Mouse (Mus musculus): Measurements from ENCODE around the gene Gm9817. TPM values are rescaled to one million over a fixed set of nuclear protein-coding genes. Genes with fewer than 3 reads are reported as not detected.

Gm9817 gene
- polyA plus RNA-seq, 1 experiment from 2014 or later, result not detected

DNA sequence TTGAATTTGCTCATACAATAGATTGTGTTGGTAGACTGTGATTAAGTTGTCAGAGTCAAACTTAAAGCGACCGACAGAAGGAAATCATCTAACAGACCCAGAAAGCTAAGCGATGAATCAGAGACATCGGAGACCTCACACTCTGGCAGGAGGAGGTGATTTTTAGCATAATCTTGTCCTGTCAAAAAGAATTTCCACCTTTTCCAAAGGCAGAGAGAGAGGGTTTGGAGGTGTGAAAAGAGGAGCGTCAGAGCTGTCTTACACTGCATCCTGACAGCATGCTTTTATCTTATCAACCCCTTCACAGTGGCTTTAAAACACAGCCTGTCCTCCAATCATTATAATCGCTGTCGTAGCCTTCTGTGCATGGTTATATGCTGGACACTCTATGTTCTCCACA lies 25.7 kb upstream of the Gm9817 start:
- no peaks in the 10 kb centered on the region for H3K4me1 ChIP-seq

DNA sequence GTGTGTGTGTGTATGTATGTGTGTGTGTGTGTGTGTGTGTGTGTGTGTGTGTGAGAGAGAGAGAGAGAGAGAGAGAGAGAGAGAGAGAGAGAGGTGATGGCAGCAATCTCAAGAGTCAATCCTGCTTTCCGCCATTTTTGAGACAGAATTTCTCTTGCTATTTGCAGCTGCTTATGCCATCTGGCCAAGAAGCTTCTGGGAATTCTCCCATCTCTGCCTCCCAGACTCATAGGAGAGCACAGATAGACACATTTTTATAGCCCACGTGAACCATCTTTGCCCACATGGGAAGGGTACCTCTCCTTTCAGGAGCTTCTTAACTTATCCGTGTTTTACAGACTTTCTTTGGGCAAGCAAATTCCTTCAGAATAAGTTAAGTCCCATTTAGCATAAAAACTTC lies 24.6 kb upstream of the Gm9817 start:
- H3K4me1 ChIP-seq, result no peaks in the 10 kb centered on the region
- H3K4me2 ChIP-seq (replicated peaks), result no peak overlapping the region
- no peaks in the 10 kb centered on the region for H3K36me3 ChIP-seq
- H3K9me3 ChIP-seq (replicated peaks), result no peaks in the 10 kb centered on the region
- H3K4me3 ChIP-seq, result no peak overlapping the region
- no peaks in the 10 kb centered on the region for H3K27me3 ChIP-seq
- no peak for ATAC-seq (ENCODE audit: low FRiP score)
- 89% methylated on average over 3 of the region's 3 CpGs for WGBS
- H3K9ac ChIP-seq, result no peak overlapping the region
- H3K27ac ChIP-seq, result no peak overlapping the region

More for the DNA sequence above, 25.7 kb upstream of the Gm9817 start:
- Histone ChIP-seq H3K36me3 (no peaks in the 10 kb centered on the region), H3K4me2 (replicated peaks) (no peak overlapping the region), H3K9ac (no peak overlapping the region), H3K4me3 (no peak overlapping the region), H3K9me3 (replicated peaks) (no peaks in the 10 kb centered on the region), H3K27ac (no peak overlapping the region), H3K27me3 (no peaks in the 10 kb centered on the region)
- WGBS, result 77% methylated on average over 7 of the region's 7 CpGs
- no peak for ATAC-seq (ENCODE audit: low FRiP score)

DNA sequence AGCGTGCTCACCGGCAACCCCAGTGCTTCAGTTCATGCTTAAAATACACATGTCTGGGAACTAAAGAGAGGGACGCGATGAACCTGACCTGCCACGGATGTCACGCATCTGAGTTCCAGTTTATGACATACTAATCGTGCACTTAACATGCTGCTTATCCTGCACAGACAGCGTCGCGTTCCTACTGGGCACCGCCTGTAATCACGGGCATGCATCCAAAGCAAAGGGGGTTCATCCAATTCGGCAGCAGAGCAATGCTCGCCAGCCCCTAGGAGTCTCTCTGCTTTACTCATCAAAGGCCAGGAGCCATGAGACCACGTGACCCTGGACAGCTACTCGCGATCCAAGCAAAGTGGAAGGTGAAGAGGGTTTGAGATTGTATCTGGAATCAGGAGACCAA lies 19.3 kb upstream of the Gm9817 start:
- ATAC-seq (ENCODE audit: low FRiP score), result no peak
- H3K4me3 ChIP-seq, result no peak overlapping the region
- 87% methylated on average over 17 of the region's 17 CpGs for WGBS

GRCm38 (mm10) chr13:45063146-45063545 lies 15.3 kb upstream of the Gm9817 start:
- no peak overlapping the region for H3K9ac ChIP-seq
- 78% methylated on average over 5 of the region's 5 CpGs for WGBS
- H3K9me3 ChIP-seq (replicated peaks), result no peaks in the 10 kb centered on the region
- H3K27ac ChIP-seq, result no peak overlapping the region
- H3K36me3 ChIP-seq, result no peaks in the 10 kb centered on the region
- no peak for ATAC-seq (ENCODE audit: low FRiP score)
- H3K4me1 ChIP-seq, result no peaks in the 10 kb centered on the region
- H3K4me3 ChIP-seq, result no peak overlapping the region
- no peaks in the 10 kb centered on the region for H3K27me3 ChIP-seq
- H3K4me2 ChIP-seq (replicated peaks), result no peak overlapping the region

More for the DNA sequence above, 19.3 kb upstream of the Gm9817 start:
- Histone ChIP-seq H3K9ac (no peak overlapping the region), H3K9me3 (replicated peaks) (no peaks in the 10 kb centered on the region), H3K27ac (no peak overlapping the region), H3K36me3 (no peaks in the 10 kb centered on the region), H3K27me3 (no peaks in the 10 kb centered on the region), H3K4me1 (no peaks in the 10 kb centered on the region), H3K4me2 (replicated peaks) (no peak overlapping the region)

- no peak overlapping the region for H3K9ac ChIP-seq
- no peak for ATAC-seq (ENCODE audit: low FRiP score)
- no peaks in the 10 kb centered on the region for H3K27me3 ChIP-seq
- H3K27ac ChIP-seq, result no peak overlapping the region
- H3K9me3 ChIP-seq (replicated peaks), result no peaks in the 10 kb centered on the region
- 91% methylated on average over 4 of the region's 4 CpGs for whole genome bisulfite sequencing
- no peak overlapping the region for H3K4me2 ChIP-seq (replicated peaks)
- H3K4me3 ChIP-seq, result no peak overlapping the region
- H3K36me3 ChIP-seq, result no peaks in the 10 kb centered on the region
- no peaks in the 10 kb centered on the region for H3K4me1 ChIP-seq
These were observed 13.5 kb upstream of the Gm9817 start for GRCm38 (mm10) chr13:45064951-45065350.

DNA sequence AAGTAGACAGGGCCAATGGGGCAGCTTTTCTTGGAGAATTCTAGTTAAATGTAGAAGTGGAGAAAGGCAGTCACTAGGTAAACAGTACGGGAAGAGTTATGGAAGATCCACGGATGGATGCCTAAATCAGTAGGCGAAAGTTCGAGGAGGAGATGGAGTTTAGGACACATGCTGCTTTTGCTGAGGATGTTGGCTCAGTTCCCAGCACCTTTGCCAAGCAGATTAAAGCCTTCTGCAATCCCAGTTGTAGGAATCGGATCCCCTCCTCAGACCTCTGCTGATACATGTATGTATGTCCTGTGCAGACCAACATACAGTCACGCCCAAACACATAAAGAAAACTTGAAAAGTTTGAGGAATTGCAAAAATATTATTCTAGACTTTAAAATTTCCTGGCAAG lies 8.1 kb upstream of the Gm9817 start:
- 80% methylated on average over 6 of the region's 6 CpGs for WGBS
- ATAC-seq (ENCODE audit: low FRiP score), result no peak

GRCm38 (mm10) chr13:45075012-45075411 lies 3.5 kb upstream of the Gm9817 start:
- Histone ChIP-seq H3K4me2 (replicated peaks) (no peak overlapping the region), H3K27ac (no peak overlapping the region), H3K4me3 (no peak overlapping the region), H3K9me3 (replicated peaks) (no peaks in the 10 kb centered on the region), H3K36me3 (no peaks in the 10 kb centered on the region), H3K27me3 (peaks cover 9% of the 10 kb centered on the region; the same call in 1 of the 2 replicates), H3K4me1 (no peaks in the 10 kb centered on the region; the same call in 1 of the 2 replicates), H3K9ac (no peak overlapping the region)
- ATAC-seq (ENCODE audit: low FRiP score), result no peak

More for the DNA sequence above, 8.1 kb upstream of the Gm9817 start:
- Histone ChIP-seq H3K36me3 (no peaks in the 10 kb centered on the region), H3K4me2 (replicated peaks) (no peak overlapping the region), H3K4me1 (no peaks in the 10 kb centered on the region; the same call in 1 of the 2 replicates), H3K27me3 (no peaks in the 10 kb centered on the region), H3K4me3 (no peak overlapping the region), H3K9ac (no peak overlapping the region), H3K27ac (no peak overlapping the region), H3K9me3 (replicated peaks) (no peaks in the 10 kb centered on the region)

DNA sequence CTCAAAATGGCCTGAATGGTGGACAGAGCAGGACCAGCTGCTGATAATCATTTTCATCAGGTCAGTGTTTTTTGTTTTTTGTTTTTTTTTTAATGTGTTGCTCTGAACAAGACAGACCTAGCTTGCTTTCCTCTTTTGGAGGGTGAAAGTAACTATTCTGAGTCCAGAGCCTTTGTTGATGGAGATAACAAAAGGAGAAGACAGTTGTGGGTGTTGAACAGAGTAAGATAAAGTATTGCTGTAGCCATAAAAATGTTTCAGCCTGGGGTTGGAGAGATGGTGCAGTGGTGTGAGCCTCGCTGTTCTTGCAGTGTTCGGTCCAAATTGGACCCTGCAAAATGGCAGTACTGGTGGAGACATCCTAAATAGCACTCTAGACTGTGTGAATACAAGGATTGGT lies 2.8 kb upstream of the Gm9817 start:
- Histone ChIP-seq H3K27ac (no peak overlapping the region), H3K4me2 (replicated peaks) (no peak overlapping the region), H3K36me3 (no peaks in the 10 kb centered on the region), H3K4me3 (no peak overlapping the region), H3K9ac (no peak overlapping the region), H3K9me3 (replicated peaks) (no peaks in the 10 kb centered on the region), H3K27me3 (peaks cover 9% of the 10 kb centered on the region; the same call in 1 of the 2 replicates), H3K4me1 (no peaks in the 10 kb centered on the region; the same call in 1 of the 2 replicates)
- 90% methylated on average over 2 of the region's 2 CpGs for WGBS
- no peak for ATAC-seq (ENCODE audit: low FRiP score)

DNA sequence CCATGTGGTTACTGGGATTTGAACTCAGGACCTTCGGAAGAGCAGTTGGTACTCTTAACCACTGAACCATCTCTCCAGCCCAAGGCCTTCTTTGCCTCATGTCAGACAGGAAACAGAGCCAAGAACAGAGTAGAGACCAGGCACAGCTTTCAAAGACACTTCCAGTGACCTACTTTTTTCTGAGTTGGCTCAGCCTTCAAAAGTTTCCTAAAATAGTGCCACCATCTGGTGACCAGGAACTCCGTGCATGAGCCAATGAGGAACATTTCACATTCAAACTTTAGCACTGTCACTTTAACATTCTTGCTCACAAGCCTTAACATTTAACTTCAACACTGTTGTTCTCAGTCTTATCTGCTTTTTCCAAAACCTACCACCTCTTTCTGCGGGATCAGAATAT lies 2.3 kb downstream of the Gm9817 start:
- no peak overlapping the region for H3K9ac ChIP-seq
- no peak overlapping the region for H3K4me2 ChIP-seq (replicated peaks)
- no peaks in the 10 kb centered on the region for H3K9me3 ChIP-seq (replicated peaks)
- no peak overlapping the region for H3K4me3 ChIP-seq
- H3K27me3 ChIP-seq, result peaks cover 9% of the 10 kb centered on the region; the same call in 1 of the 2 replicates
- ATAC-seq (ENCODE audit: low FRiP score), result no peak
- 95% methylated on average over 3 of the region's 3 CpGs for WGBS
- peaks cover 3% of the 10 kb centered on the region; the same call in 1 of the 2 replicates for H3K4me1 ChIP-seq
- no peak overlapping the region for H3K27ac ChIP-seq
- H3K36me3 ChIP-seq, result no peaks in the 10 kb centered on the region

GRCm38 (mm10) chr13:45083696-45084095 lies 5.2 kb downstream of the Gm9817 start:
- ATAC-seq (ENCODE audit: low FRiP score), result no peak
- H3K27ac ChIP-seq, result no peak overlapping the region
- no peaks in the 10 kb centered on the region for H3K36me3 ChIP-seq
- no peaks in the 10 kb centered on the region for H3K9me3 ChIP-seq (replicated peaks)
- peaks cover 5% of the 10 kb centered on the region for H3K4me1 ChIP-seq
- peaks cover 3% of the 10 kb centered on the region; the same call in 1 of the 2 replicates for H3K27me3 ChIP-seq
- no peak overlapping the region for H3K4me2 ChIP-seq (replicated peaks)
- H3K4me3 ChIP-seq, result no peak overlapping the region
- WGBS, result 27% methylated on average over 5 of the region's 5 CpGs
- no peak overlapping the region for H3K9ac ChIP-seq

DNA sequence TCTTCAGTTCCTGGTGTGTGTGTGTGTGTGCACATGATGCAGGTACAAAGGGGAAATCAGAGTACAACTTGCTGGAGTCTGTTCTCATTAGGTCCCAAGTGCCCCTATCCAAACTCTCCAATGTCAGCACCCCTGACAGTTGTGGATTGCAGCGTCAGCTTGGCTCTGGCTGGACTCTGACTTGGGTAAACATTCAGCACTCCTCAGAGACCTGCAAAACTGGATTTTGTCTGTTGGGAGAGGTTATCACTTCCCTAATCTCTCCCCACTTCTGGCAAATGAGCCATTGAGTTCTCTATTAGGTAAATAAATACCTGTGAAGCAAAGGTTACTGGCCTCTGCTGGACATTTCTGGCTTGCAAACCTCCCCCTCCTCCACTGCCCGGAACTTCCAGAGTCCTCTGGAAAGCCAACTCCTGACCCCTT lies 10.3 kb downstream of the Gm9817 start:
- H3K4me1 ChIP-seq, result peaks cover 5% of the 10 kb centered on the region
- H3K27ac ChIP-seq, result no peak overlapping the region
- H3K27me3 ChIP-seq, result no peaks in the 10 kb centered on the region
- no peaks in the 10 kb centered on the region for H3K36me3 ChIP-seq
- 41% methylated on average over 2 of the region's 2 CpGs for WGBS
- H3K4me3 ChIP-seq, result no peak overlapping the region
- ATAC-seq (ENCODE audit: low FRiP score), result no peak
- H3K9ac ChIP-seq, result no peak overlapping the region
- H3K4me2 ChIP-seq (replicated peaks), result no peak overlapping the region
- H3K9me3 ChIP-seq (replicated peaks), result no peaks in the 10 kb centered on the region

DNA sequence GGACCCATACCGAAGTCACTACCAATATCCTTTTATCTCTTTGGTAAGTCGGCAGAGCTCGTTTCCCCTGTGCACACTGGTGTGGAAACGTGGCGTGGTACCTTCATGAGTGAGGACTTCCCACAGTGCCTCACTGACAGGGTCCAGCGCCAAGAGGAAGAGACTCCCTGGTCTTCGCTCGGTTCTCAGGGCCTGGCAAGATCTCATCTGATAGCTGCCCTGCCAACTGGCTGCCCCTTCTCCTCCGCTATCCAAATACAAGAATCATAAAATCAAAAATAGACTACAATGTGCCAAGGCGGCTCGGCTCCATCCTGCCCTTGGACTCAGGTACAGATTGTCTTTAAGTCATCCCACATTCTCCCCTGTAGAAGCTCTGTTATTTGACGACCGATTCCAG lies 11.4 kb downstream of the Gm9817 start:
- Histone ChIP-seq H3K36me3 (no peaks in the 10 kb centered on the region), H3K9ac (no peak overlapping the region), H3K4me3 (no peak overlapping the region), H3K27ac (no peak overlapping the region), H3K9me3 (replicated peaks) (no peaks in the 10 kb centered on the region), H3K4me1 (peaks cover 5% of the 10 kb centered on the region), H3K4me2 (replicated peaks) (no peak overlapping the region), H3K27me3 (no peaks in the 10 kb centered on the region)
- 80% methylated on average over 13 of the region's 13 CpGs for WGBS
- ATAC-seq (ENCODE audit: low FRiP score), result no peak

- H3K27me3 ChIP-seq, result no peaks in the 10 kb centered on the region
- no peak for ATAC-seq (ENCODE audit: low FRiP score)
- no peaks in the 10 kb centered on the region for H3K9me3 ChIP-seq (replicated peaks)
- H3K4me2 ChIP-seq (replicated peaks), result no peak overlapping the region
- H3K4me3 ChIP-seq, result no peak overlapping the region
- whole genome bisulfite sequencing, result 91% methylated on average over 4 of the region's 4 CpGs
- H3K4me1 ChIP-seq, result peaks cover 5% of the 10 kb centered on the region
- H3K36me3 ChIP-seq, result no peaks in the 10 kb centered on the region
- no peak overlapping the region for H3K27ac ChIP-seq
- no peak overlapping the region for H3K9ac ChIP-seq
These were observed 14.3 kb downstream of the Gm9817 start for GRCm38 (mm10) chr13:45092816-45093215.
